Mouse (Mus musculus): ENCODE measurements around the gene Tenm3.

GRCm38 (mm10) chr8:48178993-48179392, 664.8 kb downstream of the Tenm3 start:
- TF ChIP-seq POLR2A (IDR thresholded peaks at IDR 0.05; ENCODE audit: control insufficient read depth, extremely low read depth, insufficient read depth, low read length, poor library complexity) (no peak), CTCF (IDR thresholded peaks at IDR 0.05; ENCODE audit: borderline replicate concordance, control insufficient read depth, extremely low read depth, insufficient read depth, low read length, poor library complexity) (no peak)

All from thymus, adult 2 months (tissue).